In the genomic region with DNA sequence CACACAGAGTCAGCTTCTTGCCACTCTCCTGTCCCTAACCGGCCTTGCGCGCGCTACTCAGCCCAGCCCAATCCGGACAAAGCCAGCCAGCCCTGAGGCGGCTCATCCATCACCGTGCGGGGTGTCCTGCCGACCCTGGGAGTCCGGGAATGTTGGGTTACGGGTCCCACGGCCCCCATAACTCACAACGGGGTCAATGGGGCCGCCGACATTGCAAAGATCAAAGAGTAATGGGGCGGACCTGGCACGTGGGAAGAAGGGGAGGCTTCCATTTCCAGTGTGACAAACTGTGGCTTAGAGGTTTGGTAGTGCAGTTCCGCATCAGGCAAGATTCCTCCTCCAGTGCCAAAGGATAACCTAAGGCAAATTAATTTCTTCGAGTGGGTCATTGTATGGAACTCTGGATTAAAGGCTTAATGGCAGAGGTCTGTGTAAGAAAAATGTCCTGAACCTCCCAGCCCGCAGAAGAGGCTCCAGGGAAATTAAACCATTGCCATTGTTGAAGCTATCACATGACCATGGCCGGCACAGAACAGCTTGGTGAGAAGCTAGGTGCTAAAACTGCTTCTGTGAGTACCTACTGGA, we compare ENCODE assay signal across 8 mouse cellular contexts. TPM values are rescaled to one million over a fixed set of nuclear protein-coding genes. Genes with fewer than 3 reads are reported as not detected.
DNase-seq lines count a peak whose midpoint lies in the region; ATAC-seq and TF ChIP-seq lines count a peak whose summit lies in the region.

No protein-coding gene starts in this region.

- ATAC-seq in liver, embryonic 11.5 days (replicated peaks; ENCODE audit: low FRiP score): no peak
- ATAC-seq in embryonic facial prominence, embryonic 13.5 days (ENCODE audit: insufficient number of reproducible peaks, insufficient read depth, low FRiP score, low TSS enrichment, low read depth): no peak
- no peak for ATAC-seq in intestine, embryonic 15.5 days
- ATAC-seq in monocyte, adult 5-6 weeks (replicated peaks; ENCODE audit: insufficient number of reproducible peaks, low FRiP score, low TSS enrichment, poor library complexity, severe bottlenecking): no peak
- ATAC-seq in frontal cortex, adult (ENCODE audit: low TSS enrichment): no peak

- 4% methylated on average over 21 of the region's 21 CpGs for WGBS in liver, embryonic 11.5 days
- WGBS in embryonic facial prominence, embryonic 13.5 days: under 1% methylated on average over 21 of the region's 21 CpGs
- WGBS in intestine, embryonic 15.5 days: 2% methylated on average over 21 of the region's 21 CpGs
- WGBS in olfactory bulb, adult 2 months: 5% methylated on average over 21 of the region's 21 CpGs

- no peak overlapping the region for H3K27ac ChIP-seq in liver, embryonic 11.5 days (ENCODE audit: low read depth, low read length)
- H3K27ac ChIP-seq in embryonic facial prominence, embryonic 13.5 days: no peak overlapping the region
- H3K27ac ChIP-seq in intestine, embryonic 15.5 days: no peak overlapping the region
- no peak overlapping the region for H3K27ac ChIP-seq in olfactory bulb, adult 2 months (ENCODE audit: insufficient read depth, low read depth, low read length)

- TF ChIP-seq CTCF in olfactory bulb, adult 2 months (IDR thresholded peaks at IDR 0.05; ENCODE audit: insufficient read depth, low read depth, low read length): no peak

- no peak overlapping the region for H3K9ac ChIP-seq in liver, embryonic 11.5 days (ENCODE audit: low read depth, low read length)
- peak overlapping the region; percentile 89 for H3K9ac ChIP-seq in embryonic facial prominence, embryonic 13.5 days
- no peak overlapping the region for H3K9ac ChIP-seq in intestine, embryonic 15.5 days

- H3K27me3 ChIP-seq in liver, embryonic 11.5 days (replicated peaks; ENCODE audit: control insufficient read depth, insufficient read depth, low read length): peaks cover 55% of the 10 kb centered on the region
- peaks cover 33% of the 10 kb centered on the region for H3K27me3 ChIP-seq in embryonic facial prominence, embryonic 13.5 days
- H3K27me3 ChIP-seq in intestine, embryonic 15.5 days (replicated peaks): peaks cover 47% of the 10 kb centered on the region

- no peak overlapping the region; the same call in 1 of the 2 replicates for H3K4me3 ChIP-seq in liver, embryonic 11.5 days (ENCODE audit: low read depth, low read length)
- H3K4me3 ChIP-seq in embryonic facial prominence, embryonic 13.5 days: peak overlapping the region; percentile 77
- H3K4me3 ChIP-seq in intestine, embryonic 15.5 days (replicated peaks): peak overlapping the region; percentile 60
- H3K4me3 ChIP-seq in olfactory bulb, adult 2 months (ENCODE audit: insufficient read depth, low read depth, low read length): peak overlapping the region; percentile 79

- DNase-seq in liver, embryonic 11.5 days (ENCODE audit: low spot score): no peak
- no peak for DNase-seq in liver
- no peak for DNase-seq in cerebellum, adult 9-11 months

- H3K4me2 ChIP-seq in liver, embryonic 11.5 days: peak overlapping the region; percentile 46
- H3K4me2 ChIP-seq in embryonic facial prominence, embryonic 13.5 days: peak overlapping the region; percentile 88
- peak overlapping the region; percentile 97 for H3K4me2 ChIP-seq in intestine, embryonic 15.5 days (replicated peaks)

- no peaks in the 10 kb centered on the region for H3K9me3 ChIP-seq in liver, embryonic 11.5 days (ENCODE audit: control insufficient read depth, low read length)
- H3K9me3 ChIP-seq in embryonic facial prominence, embryonic 13.5 days: no peaks in the 10 kb centered on the region
- no peaks in the 10 kb centered on the region for H3K9me3 ChIP-seq in intestine, embryonic 15.5 days

- H3K36me3 ChIP-seq in liver, embryonic 11.5 days (ENCODE audit: control insufficient read depth, insufficient read depth, low read length): no peaks in the 10 kb centered on the region
- H3K36me3 ChIP-seq in embryonic facial prominence, embryonic 13.5 days: no peaks in the 10 kb centered on the region
- H3K36me3 ChIP-seq in intestine, embryonic 15.5 days: no peaks in the 10 kb centered on the region

- H3K4me1 ChIP-seq in liver, embryonic 11.5 days (replicated peaks; ENCODE audit: control insufficient read depth, insufficient read depth, low read length): no peaks in the 10 kb centered on the region
- H3K4me1 ChIP-seq in embryonic facial prominence, embryonic 13.5 days: peaks cover 17% of the 10 kb centered on the region
- H3K4me1 ChIP-seq in intestine, embryonic 15.5 days (replicated peaks): peaks cover 12% of the 10 kb centered on the region
- peaks cover 10% of the 10 kb centered on the region for H3K4me1 ChIP-seq in olfactory bulb, adult 2 months (ENCODE audit: control insufficient read depth, insufficient read depth, low read length)

- TF ChIP-seq POLR2A in olfactory bulb, adult 2 months (IDR thresholded peaks at IDR 0.05; ENCODE audit: insufficient read depth, low read depth, low read length): no peak

RNA-seq across cellular contexts. Expression of gene Draxin, which starts 1.1 kb away (rescaled TPM):
- polyA plus RNA-seq in liver, embryonic 11.5 days (2014; fragmentation: Nextera tagmentation; extraction: Ambion mirVana): 0.12 and 0.31 TPM in 2 replicates
- 0.78 and 1.1 TPM in 2 replicates for polyA plus RNA-seq in embryonic facial prominence, embryonic 13.5 days (2015; fragmentation: Nextera tagmentation; extraction: Ambion mirVana)
- 0.15 and 0.24 TPM in 2 replicates for polyA plus RNA-seq in intestine, embryonic 15.5 days (2015; fragmentation: Nextera tagmentation; extraction: Ambion mirVana)
- polyA plus RNA-seq in olfactory bulb, adult 2 months (2012; ENCODE audit: insufficient read depth, insufficient read length, low replicate concordance, missing spikeins): not detected in 2 replicates
- 0.29 to 3.1 TPM in 2 of 3 replicates, not detected in the other for total RNA-seq in monocyte, adult 5-6 weeks (2017)

RNA-seq across cellular contexts. Expression of gene Mad2l2, which starts 1.4 kb away (rescaled TPM):
- polyA plus RNA-seq in liver, embryonic 11.5 days (2014; fragmentation: Nextera tagmentation; extraction: Ambion mirVana): 41.4 and 44.7 TPM in 2 replicates
- polyA plus RNA-seq in embryonic facial prominence, embryonic 13.5 days (2015; fragmentation: Nextera tagmentation; extraction: Ambion mirVana): 70.6 and 76.3 TPM in 2 replicates
- 32.9 and 33.9 TPM in 2 replicates for polyA plus RNA-seq in intestine, embryonic 15.5 days (2015; fragmentation: Nextera tagmentation; extraction: Ambion mirVana)
- not detected in 2 replicates for polyA plus RNA-seq in olfactory bulb, adult 2 months (2012; ENCODE audit: insufficient read depth, insufficient read length, low replicate concordance, missing spikeins)
- total RNA-seq in monocyte, adult 5-6 weeks (2017): 1.5 to 7.6 TPM (median 6.4 TPM) in 3 replicates

RNA-seq across cellular contexts. Expression of gene Fbxo6, which starts 20.4 kb away (rescaled TPM):
- 30.6 and 34.4 TPM in 2 replicates for polyA plus RNA-seq in liver, embryonic 11.5 days (2014; fragmentation: Nextera tagmentation; extraction: Ambion mirVana)
- polyA plus RNA-seq in embryonic facial prominence, embryonic 13.5 days (2015; fragmentation: Nextera tagmentation; extraction: Ambion mirVana): 14.9 and 15.1 TPM in 2 replicates
- polyA plus RNA-seq in intestine, embryonic 15.5 days (2015; fragmentation: Nextera tagmentation; extraction: Ambion mirVana): 16.0 and 17.9 TPM in 2 replicates
- polyA plus RNA-seq in olfactory bulb, adult 2 months (2012; ENCODE audit: insufficient read depth, insufficient read length, low replicate concordance, missing spikeins): not detected in 2 replicates
- 12.7 to 17.3 TPM (median 13.8 TPM) in 3 replicates for total RNA-seq in monocyte, adult 5-6 weeks (2017)

RNA-seq across cellular contexts. Expression of gene Fbxo44, which starts 28.7 kb away (rescaled TPM):
- polyA plus RNA-seq in liver, embryonic 11.5 days (2014; fragmentation: Nextera tagmentation; extraction: Ambion mirVana): 2.9 and 3.0 TPM in 2 replicates
- 13.5 TPM in 2 replicates for polyA plus RNA-seq in embryonic facial prominence, embryonic 13.5 days (2015; fragmentation: Nextera tagmentation; extraction: Ambion mirVana)
- 6.8 and 7.2 TPM in 2 replicates for polyA plus RNA-seq in intestine, embryonic 15.5 days (2015; fragmentation: Nextera tagmentation; extraction: Ambion mirVana)
- not detected in 2 replicates for polyA plus RNA-seq in olfactory bulb, adult 2 months (2012; ENCODE audit: insufficient read depth, insufficient read length, low replicate concordance, missing spikeins)
- total RNA-seq in monocyte, adult 5-6 weeks (2017): 1.5 to 3.5 TPM (median 2.6 TPM) in 3 replicates

RNA-seq across cellular contexts. Expression of gene Fbxo2, which starts 28.8 kb away (rescaled TPM):
- polyA plus RNA-seq in liver, embryonic 11.5 days (2014; fragmentation: Nextera tagmentation; extraction: Ambion mirVana): 0.73 and 0.74 TPM in 2 replicates
- 3.1 and 3.4 TPM in 2 replicates for polyA plus RNA-seq in embryonic facial prominence, embryonic 13.5 days (2015; fragmentation: Nextera tagmentation; extraction: Ambion mirVana)
- 0.51 and 0.58 TPM in 2 replicates for polyA plus RNA-seq in intestine, embryonic 15.5 days (2015; fragmentation: Nextera tagmentation; extraction: Ambion mirVana)
- polyA plus RNA-seq in olfactory bulb, adult 2 months (2012; ENCODE audit: insufficient read depth, insufficient read length, low replicate concordance, missing spikeins): not detected in 2 replicates
- total RNA-seq in monocyte, adult 5-6 weeks (2017): not detected in 3 replicates

Comparison
In these comparisons a context has a peak if more than half of its experiments do, and no peak if none do; other contexts are left out.
1. H3K4me2 ChIP-seq: peak in every context shown above with its lines; median percentile 97 in intestine, embryonic 15.5 days; 88 in embryonic facial prominence, embryonic 13.5 days; 46 in liver, embryonic 11.5 days.
2. RNA of gene Fbxo6, which starts 20.4 kb away (polyA plus RNA-seq): 30.6 to 34.4 TPM in liver, embryonic 11.5 days, 16.0 to 17.9 TPM in intestine, embryonic 15.5 days and 14.9 to 15.1 TPM in embryonic facial prominence, embryonic 13.5 days; not detected in olfactory bulb, adult 2 months; every median in the first group is over 10 times any median in the second.